In the genomic region with DNA sequence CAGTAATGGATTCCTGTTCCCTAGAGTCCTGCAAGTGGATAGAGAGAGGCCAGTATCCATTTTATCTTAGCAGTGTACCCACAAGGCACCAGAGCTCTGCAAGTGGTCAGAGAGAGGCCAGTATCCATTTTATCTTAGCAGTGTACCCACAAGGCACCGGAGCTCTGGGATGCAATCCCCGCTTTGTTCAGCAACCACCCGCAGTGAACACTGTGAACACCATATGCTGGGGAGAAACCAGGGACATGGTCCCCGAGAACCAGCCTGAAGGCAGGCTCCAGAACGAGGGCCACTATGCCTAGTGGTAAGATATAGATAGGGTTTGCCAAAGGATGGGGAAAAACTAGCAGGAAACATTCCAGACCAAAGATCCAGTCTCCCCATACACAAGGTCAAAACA, we compare ENCODE assay signal across 24 mouse cellular contexts. TPM values are rescaled to one million over a fixed set of nuclear protein-coding genes. Genes with fewer than 3 reads are reported as not detected.
DNase-seq lines count a peak whose midpoint lies in the region; ATAC-seq and TF ChIP-seq lines count a peak whose summit lies in the region.
"Had no signal": no experiment of that assay in that cellular context is flagged by ENCODE, and none has a peak within 500 bp of the region (broad histone marks: within the 10 kb centered on the region; RNA-seq: fewer than 3 reads in every experiment).

No protein-coding gene starts in this region.

- ATAC-seq in cerebellum, adult (ENCODE audit: insufficient number of reproducible peaks, low FRiP score, low TSS enrichment): no peak
- ATAC-seq: activated CD4-positive, CD25-positive, alpha-beta regulatory T cell, adult 4 months; CD4-positive, CD25-positive, alpha-beta regulatory T cell, adult 4 months; forebrain, embryonic 13.5 days; forebrain, embryonic 15.5 days; forebrain, postnatal 0 days; Patski had no signal

- H3K27ac ChIP-seq in bone marrow macrophage, adult 2 months (ENCODE audit: insufficient read depth, low read depth, low read length): peak overlapping the region; percentile 53
- H3K27ac ChIP-seq: embryonic facial prominence, embryonic 10.5 days; embryonic facial prominence, embryonic 12.5 days; forebrain, embryonic 13.5 days; forebrain, embryonic 15.5 days had no signal

- peak; percentile 45 to 58 for DNase-seq in cerebellum, adult 18-20 months
- no peak for DNase-seq in cerebellum, postnatal 4 days (ENCODE audit: low spot score in 2 of 2)
- DNase-seq in cerebellum, adult 9-10 months: peak; percentile 54
- peak; percentile 64 for DNase-seq in brain, adult 2 months (ENCODE audit: low read depth, low spot score)
- DNase-seq in B cell, adult 2 months: no peak
- no peak for DNase-seq in right cerebral cortex, postnatal 25 days
- DNase-seq: adrenal gland, adult 8-10 months; adrenal gland, postnatal 14 days; adrenal gland, postnatal 36 days; cerebellum, postnatal 10 days; forebrain, postnatal 0 days had no signal

- H3K4me3 ChIP-seq in bone marrow macrophage, adult 2 months (ENCODE audit: insufficient read depth, low read length): no peak overlapping the region
- H3K4me3 ChIP-seq: embryonic facial prominence, embryonic 10.5 days; embryonic facial prominence, embryonic 12.5 days; forebrain, embryonic 13.5 days; forebrain, embryonic 15.5 days had no signal

- no peak for TF ChIP-seq POLR2A in bone marrow macrophage, adult 2 months (IDR thresholded peaks at IDR 0.05; ENCODE audit: borderline replicate concordance, low read depth, low read length)

- TF ChIP-seq CTCF in bone marrow macrophage, adult 2 months (IDR thresholded peaks at IDR 0.05; ENCODE audit: low read depth, low read length): no peak

- peaks cover 52% of the 10 kb centered on the region for H3K4me1 ChIP-seq in bone marrow macrophage, adult 2 months (ENCODE audit: control insufficient read depth, insufficient read depth, low read length)

RNA-seq across cellular contexts. Expression of a gene that starts 4.9 kb away (rescaled TPM):
- not detected in 2 replicates for polyA plus RNA-seq in bone marrow macrophage, adult 2 months (2012; ENCODE audit: insufficient read depth, insufficient read length, missing spikeins)
- polyA plus RNA-seq: activated CD4-positive, CD25-positive, alpha-beta regulatory T cell, adult 4 months; CD4-positive, CD25-positive, alpha-beta regulatory T cell, adult 4 months; cortical plate, adult 2 months; embryonic facial prominence, embryonic 10.5 days; embryonic facial prominence, embryonic 12.5 days; embryonic facial prominence, embryonic 14.5 days; forebrain, embryonic 11.5 days; forebrain, embryonic 13.5 days; forebrain, embryonic 15.5 days; forebrain, postnatal 0 days; G1E; Patski had no signal

RNA-seq across cellular contexts. Expression of a gene that starts 7.7 kb away (rescaled TPM):
- 79.3 and 80.4 TPM in 2 replicates for polyA plus RNA-seq in bone marrow macrophage, adult 2 months (2012; ENCODE audit: insufficient read depth, insufficient read length, missing spikeins)

RNA-seq across cellular contexts. Expression of a gene that starts 12.3 kb away (rescaled TPM):
- polyA plus RNA-seq in bone marrow macrophage, adult 2 months (2012; ENCODE audit: insufficient read depth, insufficient read length, missing spikeins): not detected in 2 replicates
- polyA plus RNA-seq: activated CD4-positive, CD25-positive, alpha-beta regulatory T cell, adult 4 months; CD4-positive, CD25-positive, alpha-beta regulatory T cell, adult 4 months; embryonic facial prominence, embryonic 14.5 days; forebrain, embryonic 11.5 days; forebrain, embryonic 13.5 days; forebrain, embryonic 15.5 days; forebrain, postnatal 0 days; G1E; Patski had no signal

RNA-seq across cellular contexts. Expression of a gene that starts 49.1 kb away (rescaled TPM):
- polyA plus RNA-seq in bone marrow macrophage, adult 2 months (2012; ENCODE audit: insufficient read depth, insufficient read length, missing spikeins): 0.31 TPM in 1 of 2 replicates, not detected in the other
- polyA plus RNA-seq: G1E had no signal

Comparison
In these comparisons a context has a peak if more than half of its experiments do, and no peak if none do; other contexts are left out.
1. DNase-seq: peak in cerebellum, adult 18-20 months (2 of 2), cerebellum, adult 9-10 months (single experiment) and brain, adult 2 months (single experiment); none in cerebellum, postnatal 4 days (0 of 2), B cell, adult 2 months (0 of 2) and right cerebral cortex, postnatal 25 days (single experiment).